Mouse (Mus musculus): ENCODE results near the gene Olfr1200. TPM values are rescaled to one million over a fixed set of nuclear protein-coding genes. Genes with fewer than 3 reads are reported as not detected.

Gene Olfr1200
- total RNA-seq (2021): not detected

GRCm38 (mm10) chr2:88770388-88770787, at the start of gene Olfr1200:
Olfr1200 (minus strand) TSS chr2:88770488.
- DNase-seq: no peak

GRCm38 (mm10) chr2:88814196-88814595, 43.9 kb upstream of the Olfr1200 start, which contains the start of gene Olfr1202:
Olfr1202 (plus strand) TSS chr2:88814496.
- DNase-seq: no peak

GRCm38 (mm10) chr2:88792736-88793135, 22.4 kb upstream of the Olfr1200 start, which contains the start of gene Olfr1201:
Olfr1201 (plus strand) TSS chr2:88793036.
- DNase-seq: no peak

- no peak for DNase-seq
Observed at GRCm38 (mm10) chr2:88760369-88760768, 9.9 kb downstream of the Olfr1200 start, which contains the start of gene Olfr1199. Olfr1199 (minus strand) TSS chr2:88760469.

GRCm38 (mm10) chr2:88751270-88751669, 19.0 kb downstream of the Olfr1200 start, which contains the start of gene Olfr1198:
Olfr1198 (minus strand) TSS chr2:88751370.
- no peak for DNase-seq

- DNase-seq: no peak
Observed at GRCm38 (mm10) chr2:88743379-88743778, 26.9 kb downstream of the Olfr1200 start.

- no peak for DNase-seq
Observed at GRCm38 (mm10) chr2:88732266-88732665, 38.0 kb downstream of the Olfr1200 start, which contains the start of gene Olfr1197. Olfr1197 (minus strand) TSS chr2:88732366.

Other genes starting within 250 kb of the Olfr1200 start
- not detected for gene Olfr1188, start 213.6 kb downstream of the Olfr1200 start, total RNA-seq (2021)
- not detected for gene Olfr1189, start 184.0 kb downstream of the Olfr1200 start, total RNA-seq (2021)
- gene Olfr1191-ps1, start 129.9 kb downstream of the Olfr1200 start, total RNA-seq (2021): not detected
- gene Olfr1192-ps1, start 122.0 kb downstream of the Olfr1200 start, total RNA-seq (2021): not detected
- gene Olfr1193, start 94.9 kb downstream of the Olfr1200 start, total RNA-seq (2021): not detected
- not detected for gene Olfr1195, start 81.3 kb downstream of the Olfr1200 start, total RNA-seq (2021)
- not detected for gene Olfr1196, start 65.9 kb downstream of the Olfr1200 start, total RNA-seq (2021)
- not detected for gene Olfr1197, start 38.1 kb downstream of the Olfr1200 start, total RNA-seq (2021)
- not detected for gene Olfr1198, start 19.1 kb downstream of the Olfr1200 start, total RNA-seq (2021)
- not detected for gene Olfr1199, start 10.0 kb downstream of the Olfr1200 start, total RNA-seq (2021)
- gene Olfr1201, start 22.5 kb upstream of the Olfr1200 start, total RNA-seq (2021): not detected
- not detected for gene Olfr1202, start 44.0 kb upstream of the Olfr1200 start, total RNA-seq (2021)
- not detected for gene Olfr1205, start 59.2 kb upstream of the Olfr1200 start, total RNA-seq (2021)
- gene Olfr1204, start 78.8 kb upstream of the Olfr1200 start, total RNA-seq (2021): not detected
- gene Olfr1206, start 92.7 kb upstream of the Olfr1200 start, total RNA-seq (2021): not detected
- gene Olfr1208, start 131.8 kb upstream of the Olfr1200 start, total RNA-seq (2021): not detected
- not detected for gene Olfr1209, start 144.7 kb upstream of the Olfr1200 start, total RNA-seq (2021)
- not detected for gene Olfr1211, start 167.6 kb upstream of the Olfr1200 start, total RNA-seq (2021)
- not detected for gene Olfr1212, start 183.5 kb upstream of the Olfr1200 start, total RNA-seq (2021)
- not detected for gene Gm13762, start 209.8 kb upstream of the Olfr1200 start, total RNA-seq (2021)
- not detected for gene Olfr1214, start 222.2 kb upstream of the Olfr1200 start, total RNA-seq (2021)
- not detected for gene Olfr1215, start 236.5 kb upstream of the Olfr1200 start, total RNA-seq (2021)
- gene Olfr1216, start 247.9 kb upstream of the Olfr1200 start, total RNA-seq (2021): not detected